Mouse (Mus musculus): ENCODE data around the gene Akr1b8. TPM values are rescaled to one million over a fixed set of nuclear protein-coding genes. Genes with fewer than 3 reads are reported as not detected.
"Not testable (repeated sequence)": the region's sequence is repeated elsewhere in the genome, so short reads cannot be mapped to it uniquely, and the experiment has no call there.

Akr1b8 gene
- polyA plus RNA-seq, 1 experiment from 2014 or later = 4.2 TPM

DNA sequence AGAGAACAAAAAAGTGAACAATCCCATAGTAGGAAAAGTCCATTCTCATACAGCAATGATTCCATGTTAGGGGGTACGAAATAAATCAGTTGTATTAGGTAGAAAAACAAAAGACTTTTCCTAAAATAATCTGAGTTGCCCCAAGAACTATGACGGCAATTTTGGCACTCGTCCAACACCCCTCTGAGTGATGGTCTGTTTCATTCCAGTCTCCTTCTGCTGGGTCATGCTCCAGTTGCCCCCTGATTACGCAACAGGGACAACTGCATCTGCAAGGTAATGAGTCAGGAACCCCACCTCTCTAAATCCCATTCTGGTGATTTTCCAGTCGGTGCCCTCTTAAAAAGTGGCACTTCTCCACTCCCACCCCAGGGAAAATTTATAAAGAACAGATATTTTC is 35.7 kb upstream of the Akr1b8 start:
- Histone ChIP-seq H3K27me3 (ENCODE audit: control insufficient read depth, insufficient read depth, low read length) (no peaks in the 10 kb centered on the region), H3K36me3 (replicated peaks; ENCODE audit: control insufficient read depth, insufficient read depth) (no peaks in the 10 kb centered on the region), H3K4me2 (replicated peaks) (peak overlapping the region; percentile 89; the same call in 1 of the 2 replicates), H3K9me3 (ENCODE audit: control insufficient read depth, low read length) (no peaks in the 10 kb centered on the region), H3K4me3 (replicated peaks; ENCODE audit: low read length) (no peak overlapping the region), H3K4me1 (replicated peaks; ENCODE audit: control insufficient read depth, insufficient read depth, low read length) (peaks cover 9% of the 10 kb centered on the region; the same call in 1 of the 2 replicates), H3K9ac (no peak overlapping the region), H3K27ac (no peak overlapping the region)
- ATAC-seq (ENCODE audit: low FRiP score) = no peak
- DNase-seq (ENCODE audit: low spot score) = peak; percentile 37
- WGBS = 61% methylated on average over 5 of the region's 5 CpGs

DNA sequence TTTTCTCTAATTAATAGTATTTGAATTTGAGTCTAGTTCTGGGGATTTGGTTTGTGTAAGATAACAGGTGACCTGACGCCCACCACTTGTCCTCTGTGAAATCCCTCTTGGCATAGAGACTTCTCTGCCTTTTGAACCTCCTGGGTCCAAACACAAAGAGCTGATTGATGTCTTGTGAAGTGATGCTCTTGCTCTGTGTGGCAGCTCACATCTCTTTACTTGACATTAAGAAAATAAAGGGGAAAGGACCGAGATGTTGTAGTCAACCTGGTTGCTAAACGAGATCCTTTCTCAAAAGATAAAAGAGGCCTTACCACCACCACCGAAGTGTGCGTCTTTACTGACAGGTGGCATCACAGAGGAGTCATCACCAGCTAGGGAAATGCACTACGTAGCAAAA is 35.3 kb upstream of the Akr1b8 start:
- Histone ChIP-seq H3K27ac (no peak overlapping the region), H3K9me3 (ENCODE audit: control insufficient read depth, low read length) (no peaks in the 10 kb centered on the region), H3K4me1 (replicated peaks; ENCODE audit: control insufficient read depth, insufficient read depth, low read length) (peaks cover 9% of the 10 kb centered on the region; the same call in 1 of the 2 replicates), H3K27me3 (ENCODE audit: control insufficient read depth, insufficient read depth, low read length) (no peaks in the 10 kb centered on the region), H3K9ac (no peak overlapping the region), H3K4me3 (replicated peaks; ENCODE audit: low read length) (no peak overlapping the region), H3K4me2 (replicated peaks) (no peak overlapping the region), H3K36me3 (replicated peaks; ENCODE audit: control insufficient read depth, insufficient read depth) (no peaks in the 10 kb centered on the region)
- no peak for DNase-seq (ENCODE audit: low spot score)
- ATAC-seq (ENCODE audit: low FRiP score) = no peak
- WGBS = 70% methylated on average over 6 of the region's 6 CpGs

DNA sequence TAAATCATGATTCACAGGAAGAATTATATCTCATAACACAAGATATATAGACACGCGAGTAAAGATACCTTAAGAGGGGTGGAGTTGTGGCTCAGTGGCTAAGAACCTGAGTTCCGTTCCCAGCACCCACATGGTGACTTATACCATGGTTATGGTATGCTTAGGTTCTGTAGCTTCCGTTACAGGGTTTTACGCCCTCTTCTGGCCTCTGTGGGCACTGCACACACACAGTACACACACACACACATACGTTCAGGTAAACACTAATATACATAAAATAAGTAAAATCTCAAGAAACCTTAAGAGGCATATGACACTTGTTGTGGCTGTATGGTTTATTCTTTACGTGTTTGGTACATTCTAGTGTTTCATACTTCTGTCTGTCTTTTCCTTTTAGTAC is 31.8 kb upstream of the Akr1b8 start:
- DNase-seq (ENCODE audit: low spot score) = no peak
- no peak overlapping the region for H3K9ac ChIP-seq
- ATAC-seq (ENCODE audit: low FRiP score) = no peak
- H3K9me3 ChIP-seq (ENCODE audit: control insufficient read depth, low read length) = no peaks in the 10 kb centered on the region
- no peak overlapping the region for H3K4me2 ChIP-seq (replicated peaks)
- no peaks in the 10 kb centered on the region for H3K27me3 ChIP-seq (ENCODE audit: control insufficient read depth, insufficient read depth, low read length)
- H3K4me1 ChIP-seq (replicated peaks; ENCODE audit: control insufficient read depth, insufficient read depth, low read length) = no peaks in the 10 kb centered on the region
- H3K4me3 ChIP-seq (replicated peaks; ENCODE audit: low read length) = no peak overlapping the region
- H3K36me3 ChIP-seq (replicated peaks; ENCODE audit: control insufficient read depth, insufficient read depth) = no peaks in the 10 kb centered on the region
- 96% methylated on average over 7 of the region's 7 CpGs for WGBS
- H3K27ac ChIP-seq = no peak overlapping the region

DNA sequence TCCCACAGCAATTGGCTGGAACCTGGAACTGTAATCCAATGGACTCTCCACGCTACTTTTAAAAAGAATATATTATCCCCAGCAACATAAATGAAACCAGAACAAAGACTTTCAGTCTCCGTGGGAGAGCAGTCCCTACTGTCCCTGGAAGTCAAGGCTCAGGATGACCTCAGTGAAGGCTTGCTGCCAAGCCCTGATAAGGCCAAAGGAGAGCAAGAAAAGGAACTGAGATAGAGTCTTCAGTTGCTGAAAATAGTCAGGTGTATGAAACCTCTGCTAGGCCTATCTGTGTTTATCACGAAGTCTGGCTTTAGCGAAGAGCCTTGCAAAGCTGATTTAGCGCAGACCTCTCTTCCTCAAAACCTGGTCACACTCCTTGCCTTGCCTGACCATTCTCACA is 22.5 kb upstream of the Akr1b8 start:
- no peaks in the 10 kb centered on the region for H3K4me1 ChIP-seq (replicated peaks; ENCODE audit: control insufficient read depth, insufficient read depth, low read length)
- no peaks in the 10 kb centered on the region for H3K27me3 ChIP-seq (ENCODE audit: control insufficient read depth, insufficient read depth, low read length)
- 84% methylated on average over 5 of the region's 5 CpGs for WGBS
- H3K36me3 ChIP-seq (replicated peaks; ENCODE audit: control insufficient read depth, insufficient read depth) = no peaks in the 10 kb centered on the region
- H3K4me3 ChIP-seq (replicated peaks; ENCODE audit: low read length) = no peak overlapping the region
- H3K4me2 ChIP-seq (replicated peaks) = no peak overlapping the region
- no peak for DNase-seq (ENCODE audit: low spot score)
- H3K9me3 ChIP-seq (ENCODE audit: control insufficient read depth, low read length) = no peaks in the 10 kb centered on the region
- no peak overlapping the region for H3K27ac ChIP-seq
- H3K9ac ChIP-seq = no peak overlapping the region
- ATAC-seq (ENCODE audit: low FRiP score) = no peak

DNA sequence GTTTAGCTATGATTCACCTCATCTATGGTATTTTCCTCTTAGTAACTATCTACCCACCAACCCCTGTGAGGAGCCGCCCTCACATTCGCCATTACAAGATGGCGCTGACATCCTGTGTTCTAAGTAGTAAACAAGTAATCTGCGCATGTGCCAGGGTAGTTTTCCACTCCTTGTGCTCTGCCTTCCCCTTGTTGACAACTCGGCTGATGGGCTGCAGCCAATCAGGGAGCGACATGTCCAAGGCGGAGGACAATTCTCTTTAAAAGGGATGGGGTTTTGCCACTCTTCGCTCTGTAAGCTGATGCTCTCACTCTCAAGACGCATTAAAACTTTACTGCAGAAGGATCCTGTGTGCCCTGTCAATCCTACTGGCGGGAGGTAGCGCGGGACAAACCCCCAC is 22.1 kb upstream of the Akr1b8 start:
- not testable (repeated sequence) for H3K4me2 ChIP-seq (replicated peaks); H3K9ac ChIP-seq; H3K9me3 ChIP-seq (ENCODE audit: control insufficient read depth, low read length); DNase-seq (ENCODE audit: low spot score); H3K4me3 ChIP-seq (replicated peaks; ENCODE audit: low read length); H3K4me1 ChIP-seq (replicated peaks; ENCODE audit: control insufficient read depth, insufficient read depth, low read length); H3K27ac ChIP-seq; ATAC-seq (ENCODE audit: low FRiP score); H3K27me3 ChIP-seq (ENCODE audit: control insufficient read depth, insufficient read depth, low read length); H3K36me3 ChIP-seq (replicated peaks; ENCODE audit: control insufficient read depth, insufficient read depth)
- 89% methylated on average over 12 of the region's 12 CpGs for WGBS

DNA sequence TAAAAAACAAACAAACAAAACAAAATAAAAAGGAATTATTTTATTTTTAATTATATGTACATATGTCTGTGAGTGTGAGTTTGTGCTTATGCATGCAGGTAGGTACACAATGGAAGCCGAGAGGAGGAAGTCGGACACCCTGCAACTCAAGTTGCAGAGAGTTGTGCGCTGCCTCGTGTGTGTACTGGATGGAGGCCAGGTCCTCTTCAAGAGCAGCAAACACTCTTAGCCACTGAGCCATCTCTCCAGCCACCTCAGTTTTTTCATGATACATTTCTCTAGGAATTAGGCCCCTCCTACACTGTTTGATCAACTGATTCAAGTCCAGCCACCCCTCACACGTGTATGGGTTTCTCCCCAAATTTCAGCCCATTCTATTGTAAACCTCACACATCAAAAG is 19.2 kb upstream of the Akr1b8 start:
- Histone ChIP-seq H3K36me3 (replicated peaks; ENCODE audit: control insufficient read depth, insufficient read depth) (no peaks in the 10 kb centered on the region), H3K9ac (no peak overlapping the region), H3K4me1 (replicated peaks; ENCODE audit: control insufficient read depth, insufficient read depth, low read length) (no peaks in the 10 kb centered on the region), H3K4me3 (replicated peaks; ENCODE audit: low read length) (no peak overlapping the region), H3K4me2 (replicated peaks) (no peak overlapping the region), H3K27ac (no peak overlapping the region), H3K9me3 (ENCODE audit: control insufficient read depth, low read length) (no peaks in the 10 kb centered on the region), H3K27me3 (ENCODE audit: control insufficient read depth, insufficient read depth, low read length) (no peaks in the 10 kb centered on the region)
- no peak for DNase-seq (ENCODE audit: low spot score)
- 93% methylated on average over 5 of the region's 5 CpGs for WGBS
- ATAC-seq (ENCODE audit: low FRiP score) = no peak

DNA sequence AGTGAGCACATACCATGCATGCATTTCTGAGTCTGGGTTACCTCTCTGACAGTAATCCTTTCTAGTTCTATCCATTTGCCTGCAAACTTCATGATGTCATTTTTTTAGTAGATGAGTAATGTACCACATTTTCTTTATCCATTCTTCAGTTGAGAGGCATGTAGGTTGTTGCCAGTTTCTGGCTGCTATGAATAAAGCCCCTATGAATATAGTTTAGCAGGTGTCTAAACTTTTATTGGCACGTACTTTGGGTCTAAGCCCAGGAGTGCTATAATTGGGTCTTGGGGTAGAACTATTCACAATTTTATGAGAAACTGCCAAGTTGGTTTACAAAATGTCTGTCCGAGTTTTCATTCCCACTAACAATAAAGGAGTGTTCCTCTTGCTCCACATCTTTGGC is 16.1 kb upstream of the Akr1b8 start:
- DNase-seq (ENCODE audit: low spot score) (no peak), ATAC-seq (ENCODE audit: low FRiP score) (no peak)
- no peak overlapping the region for H3K27ac ChIP-seq
- H3K4me3 ChIP-seq (replicated peaks; ENCODE audit: low read length) = no peak overlapping the region
- 90% methylated on average over 2 of the region's 2 CpGs for WGBS
- H3K9ac ChIP-seq = no peak overlapping the region
- H3K9me3 ChIP-seq (ENCODE audit: control insufficient read depth, low read length) = no peaks in the 10 kb centered on the region
- H3K27me3 ChIP-seq (ENCODE audit: control insufficient read depth, insufficient read depth, low read length) = no peaks in the 10 kb centered on the region
- no peaks in the 10 kb centered on the region for H3K4me1 ChIP-seq (replicated peaks; ENCODE audit: control insufficient read depth, insufficient read depth, low read length)
- H3K36me3 ChIP-seq (replicated peaks; ENCODE audit: control insufficient read depth, insufficient read depth) = no peaks in the 10 kb centered on the region
- H3K4me2 ChIP-seq (replicated peaks) = no peak overlapping the region

DNA sequence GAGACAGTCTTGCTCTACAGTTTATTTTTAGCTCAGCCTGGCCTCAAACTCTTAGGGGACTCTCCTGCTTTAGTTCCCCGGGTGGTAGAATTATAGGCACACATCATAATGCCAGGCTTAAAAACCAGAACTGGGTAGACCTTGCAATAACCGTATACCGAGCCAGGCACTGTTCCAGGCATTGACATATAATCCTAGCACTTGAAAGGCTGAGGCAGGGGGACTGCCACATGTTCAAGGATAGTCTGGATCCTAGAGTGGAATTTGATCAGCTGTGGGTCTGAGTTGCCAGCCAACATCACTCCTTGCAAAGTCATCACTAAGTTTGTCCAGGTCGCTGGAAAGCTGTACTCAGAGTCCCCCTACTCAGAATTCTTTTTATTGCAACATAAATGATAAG is 11.9 kb upstream of the Akr1b8 start:
- WGBS = 92% methylated on average over 4 of the region's 4 CpGs
- no peaks in the 10 kb centered on the region for H3K36me3 ChIP-seq (replicated peaks; ENCODE audit: control insufficient read depth, insufficient read depth)
- no peak overlapping the region for H3K4me2 ChIP-seq (replicated peaks)
- no peaks in the 10 kb centered on the region for H3K27me3 ChIP-seq (ENCODE audit: control insufficient read depth, insufficient read depth, low read length)
- H3K9ac ChIP-seq = no peak overlapping the region
- H3K4me3 ChIP-seq (replicated peaks; ENCODE audit: low read length) = no peak overlapping the region
- H3K27ac ChIP-seq = no peak overlapping the region
- no peaks in the 10 kb centered on the region for H3K9me3 ChIP-seq (ENCODE audit: control insufficient read depth, low read length)
- no peak for ATAC-seq (ENCODE audit: low FRiP score)
- DNase-seq (ENCODE audit: low spot score) = no peak
- H3K4me1 ChIP-seq (replicated peaks; ENCODE audit: control insufficient read depth, insufficient read depth, low read length) = no peaks in the 10 kb centered on the region

DNA sequence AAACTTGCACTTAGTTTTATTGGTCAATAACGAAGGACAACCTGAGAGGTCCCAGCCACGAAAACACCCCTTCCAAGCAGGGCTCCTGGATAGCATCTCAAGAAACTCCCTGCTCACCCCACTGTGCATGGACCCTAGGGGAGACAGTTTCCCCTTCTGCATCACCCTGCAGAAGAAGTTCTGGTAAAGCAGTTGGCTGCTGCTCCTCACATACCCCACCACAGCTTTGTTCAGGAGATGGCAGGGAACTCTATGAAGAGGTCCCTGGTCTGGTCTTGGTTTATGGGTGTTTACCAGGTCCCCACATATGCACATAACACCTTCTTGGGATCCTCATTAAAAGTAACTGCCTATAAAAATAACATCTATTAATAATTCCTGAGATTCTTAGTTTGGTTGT is 11.4 kb upstream of the Akr1b8 start:
- WGBS = 94% methylated on average over 2 of the region's 2 CpGs
- DNase-seq (ENCODE audit: low spot score) = no peak
- H3K27me3 ChIP-seq (ENCODE audit: control insufficient read depth, insufficient read depth, low read length) = no peaks in the 10 kb centered on the region
- H3K9me3 ChIP-seq (ENCODE audit: control insufficient read depth, low read length) = no peaks in the 10 kb centered on the region
- H3K36me3 ChIP-seq (replicated peaks; ENCODE audit: control insufficient read depth, insufficient read depth) = no peaks in the 10 kb centered on the region
- H3K4me1 ChIP-seq (replicated peaks; ENCODE audit: control insufficient read depth, insufficient read depth, low read length) = no peaks in the 10 kb centered on the region
- no peak overlapping the region for H3K4me2 ChIP-seq (replicated peaks)
- ATAC-seq (ENCODE audit: low FRiP score) = no peak
- no peak overlapping the region for H3K4me3 ChIP-seq (replicated peaks; ENCODE audit: low read length)
- no peak overlapping the region for H3K9ac ChIP-seq
- no peak overlapping the region for H3K27ac ChIP-seq

DNA sequence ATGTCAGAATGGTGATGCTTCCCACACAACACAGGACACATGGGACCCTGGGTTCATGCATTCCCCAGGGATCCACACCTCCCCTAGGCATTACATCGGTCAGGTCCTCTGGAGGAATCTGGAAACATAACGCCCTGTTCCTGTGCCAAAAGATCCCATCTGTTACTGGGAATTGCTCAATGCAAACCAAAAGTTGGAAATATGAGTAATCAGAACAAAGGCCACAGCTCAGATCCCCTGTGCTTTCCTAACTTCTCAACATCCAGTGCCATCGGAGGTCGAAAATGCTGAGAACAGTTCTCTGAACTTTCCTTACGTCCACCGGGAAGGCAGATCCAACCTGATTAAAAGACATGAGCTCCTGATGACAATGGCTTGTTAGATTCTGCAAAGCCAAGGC is 10.5 kb upstream of the Akr1b8 start:
- H3K4me3 ChIP-seq (replicated peaks; ENCODE audit: low read length) = no peak overlapping the region
- no peak for DNase-seq (ENCODE audit: low spot score)
- no peak for ATAC-seq (ENCODE audit: low FRiP score)
- no peak overlapping the region for H3K4me2 ChIP-seq (replicated peaks)
- H3K9ac ChIP-seq = no peak overlapping the region
- no peak overlapping the region for H3K27ac ChIP-seq
- no peaks in the 10 kb centered on the region for H3K36me3 ChIP-seq (replicated peaks; ENCODE audit: control insufficient read depth, insufficient read depth)
- WGBS = 79% methylated on average over 6 of the region's 6 CpGs
- no peaks in the 10 kb centered on the region for H3K4me1 ChIP-seq (replicated peaks; ENCODE audit: control insufficient read depth, insufficient read depth, low read length)
- H3K27me3 ChIP-seq (ENCODE audit: control insufficient read depth, insufficient read depth, low read length) = no peaks in the 10 kb centered on the region
- H3K9me3 ChIP-seq (ENCODE audit: control insufficient read depth, low read length) = no peaks in the 10 kb centered on the region
